Mouse (Mus musculus): ENCODE results near the gene Ms4a12. TPM values are rescaled to one million over a fixed set of nuclear protein-coding genes. Genes with fewer than 3 reads are reported as not detected.
"Not testable (repeated sequence)": the region's sequence is repeated elsewhere in the genome, so short reads cannot be mapped to it uniquely, and the experiment has no call there.

Gene Ms4a12
- polyA plus RNA-seq, 2 experiments: not detected

- WGBS: 76% methylated on average over 9 of the region's 9 CpGs
- H3K36me3 ChIP-seq (ENCODE audit: control insufficient read depth, insufficient read depth, low read length): no peaks in the 10 kb centered on the region
- DNase-seq (ENCODE audit: low spot score): no peak
- H3K9ac ChIP-seq (ENCODE audit: low read depth, low read length, severe bottlenecking): no peak overlapping the region
- no peak for ATAC-seq (ENCODE audit: low FRiP score, low read depth)
- H3K27me3 ChIP-seq (ENCODE audit: control insufficient read depth, insufficient read depth, low read length): no peaks in the 10 kb centered on the region
- TF ChIP-seq POLR2A (IDR thresholded peaks at IDR 0.05; ENCODE audit: borderline replicate concordance, extremely low read depth, insufficient read depth, insufficient read length): no peak
- no peak overlapping the region for H3K4me3 ChIP-seq (replicated peaks; ENCODE audit: low read length)
- H3K27ac ChIP-seq (replicated peaks; ENCODE audit: low read depth, low read length): no peak overlapping the region
- no peaks in the 10 kb centered on the region for H3K9me3 ChIP-seq (ENCODE audit: control insufficient read depth, low read length)
- no peaks in the 10 kb centered on the region for H3K4me1 ChIP-seq (ENCODE audit: control insufficient read depth, insufficient read depth, low read length)
- H3K4me2 ChIP-seq (replicated peaks; ENCODE audit: low read depth, low read length, severe bottlenecking): no peak overlapping the region
Observed at GRCm38 (mm10) chr19:11264602-11265185, 32.4 kb upstream of the Ms4a12 start.

GRCm38 (mm10) chr19:11263549-11263948 lies 31.3 kb upstream of the Ms4a12 start:
- Histone ChIP-seq H3K4me1 (ENCODE audit: control insufficient read depth, insufficient read depth, low read length) (no peaks in the 10 kb centered on the region), H3K27me3 (ENCODE audit: control insufficient read depth, insufficient read depth, low read length) (no peaks in the 10 kb centered on the region), H3K27ac (replicated peaks; ENCODE audit: low read depth, low read length) (no peak overlapping the region), H3K4me2 (replicated peaks; ENCODE audit: low read depth, low read length, severe bottlenecking) (no peak overlapping the region), H3K4me3 (replicated peaks; ENCODE audit: low read length) (no peak overlapping the region), H3K9me3 (ENCODE audit: control insufficient read depth, low read length) (no peaks in the 10 kb centered on the region), H3K9ac (ENCODE audit: low read depth, low read length, severe bottlenecking) (no peak overlapping the region), H3K36me3 (ENCODE audit: control insufficient read depth, insufficient read depth, low read length) (no peaks in the 10 kb centered on the region)
- TF ChIP-seq POLR2A (IDR thresholded peaks at IDR 0.05; ENCODE audit: borderline replicate concordance, extremely low read depth, insufficient read depth, insufficient read length): no peak
- 83% methylated on average over 3 of the region's 3 CpGs for WGBS
- DNase-seq (ENCODE audit: low spot score): no peak
- no peak for ATAC-seq (ENCODE audit: low FRiP score, low read depth)

- not testable (repeated sequence) for DNase-seq (ENCODE audit: low spot score); H3K9me3 ChIP-seq (ENCODE audit: control insufficient read depth, low read length); H3K36me3 ChIP-seq (ENCODE audit: control insufficient read depth, insufficient read depth, low read length); H3K4me3 ChIP-seq (replicated peaks; ENCODE audit: low read length); H3K27ac ChIP-seq (replicated peaks; ENCODE audit: low read depth, low read length); H3K27me3 ChIP-seq (ENCODE audit: control insufficient read depth, insufficient read depth, low read length); ATAC-seq (ENCODE audit: low FRiP score, low read depth); H3K4me2 ChIP-seq (replicated peaks; ENCODE audit: low read depth, low read length, severe bottlenecking); H3K9ac ChIP-seq (ENCODE audit: low read depth, low read length, severe bottlenecking); H3K4me1 ChIP-seq (ENCODE audit: control insufficient read depth, insufficient read depth, low read length)
- WGBS: 78% methylated on average over 4 of the region's 4 CpGs
Observed at GRCm38 (mm10) chr19:11262932-11263331, 30.7 kb upstream of the Ms4a12 start.

- WGBS: 89% methylated on average over 2 of the region's 2 CpGs
- H3K9ac ChIP-seq (ENCODE audit: low read depth, low read length, severe bottlenecking): no peak overlapping the region
- H3K4me2 ChIP-seq (replicated peaks; ENCODE audit: low read depth, low read length, severe bottlenecking): no peak overlapping the region
- H3K36me3 ChIP-seq (ENCODE audit: control insufficient read depth, insufficient read depth, low read length): no peaks in the 10 kb centered on the region
- H3K27me3 ChIP-seq (ENCODE audit: control insufficient read depth, insufficient read depth, low read length): no peaks in the 10 kb centered on the region
- no peak for TF ChIP-seq POLR2A (IDR thresholded peaks at IDR 0.05; ENCODE audit: borderline replicate concordance, extremely low read depth, insufficient read depth, insufficient read length)
- H3K4me3 ChIP-seq (replicated peaks; ENCODE audit: low read length): no peak overlapping the region
- no peaks in the 10 kb centered on the region for H3K4me1 ChIP-seq (ENCODE audit: control insufficient read depth, insufficient read depth, low read length)
- ATAC-seq (ENCODE audit: low FRiP score, low read depth) (no peak), DNase-seq (ENCODE audit: low spot score) (no peak)
- no peaks in the 10 kb centered on the region for H3K9me3 ChIP-seq (ENCODE audit: control insufficient read depth, low read length)
- no peak overlapping the region for H3K27ac ChIP-seq (replicated peaks; ENCODE audit: low read depth, low read length)
Observed at GRCm38 (mm10) chr19:11261522-11261921, 29.3 kb upstream of the Ms4a12 start.

GRCm38 (mm10) chr19:11244230-11244629 lies 12.0 kb upstream of the Ms4a12 start:
- TF ChIP-seq POLR2A (IDR thresholded peaks at IDR 0.05; ENCODE audit: borderline replicate concordance, extremely low read depth, insufficient read depth, insufficient read length): no peak
- Histone ChIP-seq H3K9me3 (ENCODE audit: control insufficient read depth, low read length) (no peaks in the 10 kb centered on the region), H3K4me2 (replicated peaks; ENCODE audit: low read depth, low read length, severe bottlenecking) (no peak overlapping the region), H3K36me3 (ENCODE audit: control insufficient read depth, insufficient read depth, low read length) (no peaks in the 10 kb centered on the region), H3K27ac (replicated peaks; ENCODE audit: low read depth, low read length) (no peak overlapping the region), H3K9ac (ENCODE audit: low read depth, low read length, severe bottlenecking) (no peak overlapping the region), H3K4me1 (ENCODE audit: control insufficient read depth, insufficient read depth, low read length) (no peaks in the 10 kb centered on the region), H3K27me3 (ENCODE audit: control insufficient read depth, insufficient read depth, low read length) (no peaks in the 10 kb centered on the region), H3K4me3 (replicated peaks; ENCODE audit: low read length) (no peak overlapping the region)
- no peak for ATAC-seq (ENCODE audit: low FRiP score, low read depth)
- DNase-seq (ENCODE audit: low spot score): no peak

GRCm38 (mm10) chr19:11242560-11242959 lies 10.3 kb upstream of the Ms4a12 start:
- Histone ChIP-seq H3K4me1 (ENCODE audit: control insufficient read depth, insufficient read depth, low read length) (no peaks in the 10 kb centered on the region), H3K27ac (replicated peaks; ENCODE audit: low read depth, low read length) (no peak overlapping the region), H3K9me3 (ENCODE audit: control insufficient read depth, low read length) (no peaks in the 10 kb centered on the region), H3K9ac (ENCODE audit: low read depth, low read length, severe bottlenecking) (no peak overlapping the region), H3K4me3 (replicated peaks; ENCODE audit: low read length) (no peak overlapping the region), H3K27me3 (ENCODE audit: control insufficient read depth, insufficient read depth, low read length) (no peaks in the 10 kb centered on the region), H3K36me3 (ENCODE audit: control insufficient read depth, insufficient read depth, low read length) (no peaks in the 10 kb centered on the region), H3K4me2 (replicated peaks; ENCODE audit: low read depth, low read length, severe bottlenecking) (no peak overlapping the region)
- DNase-seq (ENCODE audit: low spot score): no peak
- no peak for ATAC-seq (ENCODE audit: low FRiP score, low read depth)
- TF ChIP-seq POLR2A (IDR thresholded peaks at IDR 0.05; ENCODE audit: borderline replicate concordance, extremely low read depth, insufficient read depth, insufficient read length): no peak
- 57% methylated on average over 5 of the region's 5 CpGs for WGBS
